Mouse (Mus musculus) heart, adult 9 months (tissue): ENCODE measurements at regions not wholly inside any gene's neighbourhood (a gene's known extent, or its start where the extent isn't known, plus 50 kb on each side); places are given as distances from the start of the nearest gene placed in this dataset.

ENCODE experiments used
- DNase-seq, 2 experiments: peaks; one replicate each; pipeline ENCODE4 v3.0.0; 2022; ENCODE audit warnings: low spot score in 2 of 2

GRCm38 (mm10) chrX:13224902-13225301, 55.9 kb upstream of the Ddx3x start:
- no peak for DNase-seq

- DNase-seq: no peak
Observed at GRCm38 (mm10) chrX:13226429-13226828, 54.3 kb upstream of the Ddx3x start.

GRCm38 (mm10) chrX:13229891-13230614, 50.7 kb upstream of the Ddx3x start:
- DNase-seq: no peak

GRCm38 (mm10) chrX:13230615-13231179, 50.1 kb upstream of the Ddx3x start:
- peak; percentile 87 to 92 for DNase-seq
